Mouse (Mus musculus): ENCODE measurements at regions not wholly inside any gene's neighbourhood (a gene's known extent, or its start where the extent isn't known, plus 50 kb on each side); places are given as distances from the start of the nearest gene placed in this dataset.
A peak's percentile ranks its signal among the peaks of the same experiment; 100 is the strongest.
"Not testable (repeated sequence)": the region's sequence is repeated elsewhere in the genome, so short reads cannot be mapped to it uniquely, and the experiment has no call there.

DNA sequence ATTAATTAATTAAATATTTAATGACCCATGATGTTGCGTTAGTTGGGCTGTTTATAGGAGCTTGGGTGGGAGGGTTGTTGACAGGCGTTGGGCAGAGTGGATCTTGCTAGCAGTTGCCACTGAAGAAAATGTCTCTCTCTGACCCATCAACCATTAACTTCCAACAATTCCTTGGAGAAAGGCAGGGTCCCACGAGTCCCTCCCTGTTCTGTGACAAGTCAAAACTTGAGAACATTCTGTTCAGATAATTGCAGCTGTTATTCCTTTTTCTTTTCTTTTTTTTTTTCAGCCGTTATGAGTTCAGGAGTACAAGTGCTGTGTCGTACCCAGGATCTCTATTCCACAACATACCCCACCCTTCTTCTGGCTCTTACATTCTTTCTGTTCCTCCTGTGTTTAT is 59.8 kb upstream of the Tnfrsf21 start:
- DNase-seq (ENCODE audit: low spot score), result no peak

GRCm38 (mm10) chr17:42954722-42955121 is 61.6 kb upstream of the Tnfrsf21 start:
- DNase-seq (ENCODE audit: low spot score), result no peak

DNA sequence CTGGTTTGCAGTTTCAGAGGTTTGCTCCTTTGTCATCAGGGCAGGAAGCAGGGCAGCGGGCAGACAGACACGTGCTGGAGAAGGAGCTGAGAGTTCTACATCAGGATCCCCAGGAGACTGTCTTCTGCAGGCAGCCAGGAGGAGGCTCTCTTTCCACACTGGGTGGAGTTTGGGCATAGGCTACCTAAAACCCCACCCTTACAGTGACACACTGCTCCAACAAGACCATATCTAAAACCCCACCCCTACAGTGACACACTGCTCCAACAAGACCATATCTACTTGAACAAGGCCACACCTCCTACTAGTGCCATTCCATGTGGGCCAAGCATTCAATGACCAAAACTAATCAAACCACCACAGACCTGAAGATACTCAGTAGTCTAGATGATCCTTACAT is 68.0 kb upstream of the Cd2ap start:
- no peak for DNase-seq (ENCODE audit: low spot score)

DNA sequence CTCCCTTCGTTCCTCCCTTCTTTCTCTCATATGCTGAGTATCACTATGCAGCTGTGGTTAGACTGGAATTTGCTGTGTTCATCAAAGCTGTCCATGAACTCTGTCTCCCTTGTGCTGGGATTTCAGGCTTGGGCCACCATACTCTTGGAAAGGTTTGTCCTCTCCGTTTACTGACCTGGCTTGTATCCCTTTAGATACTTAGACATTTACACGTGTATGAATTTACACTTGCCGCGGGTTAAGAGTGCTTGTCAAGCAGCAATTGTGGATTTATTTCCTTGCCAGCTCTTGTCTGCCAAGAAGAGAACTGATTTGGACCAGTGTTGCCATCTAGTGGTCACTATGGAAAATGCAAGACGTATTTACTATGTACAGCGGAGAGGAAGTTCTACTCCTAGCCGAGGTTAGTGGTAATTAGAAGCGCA is 66.8 kb upstream of the Cd2ap start:
- peak; percentile 92 for DNase-seq (ENCODE audit: low spot score)

DNA sequence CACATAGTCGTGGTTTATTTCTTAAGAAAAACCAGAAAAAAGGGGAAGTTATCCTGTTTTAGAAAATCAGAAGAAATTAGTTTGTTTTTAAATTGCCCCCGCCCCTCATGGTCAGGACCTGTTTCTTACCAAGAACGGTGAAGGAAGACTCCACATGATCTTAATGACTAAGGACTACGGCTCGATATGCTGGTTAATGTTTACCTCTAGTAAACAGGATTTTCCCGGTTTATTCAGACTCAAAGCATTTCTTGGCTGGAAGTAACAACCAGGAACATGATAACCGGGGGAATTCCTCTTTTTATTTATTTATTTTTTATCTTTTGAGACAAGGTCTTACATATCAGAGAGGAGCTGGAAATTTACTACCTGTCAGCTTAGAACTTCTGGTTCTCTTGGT is 63.0 kb upstream of the Cd2ap start:
- DNase-seq (ENCODE audit: low spot score), result no peak

GRCm38 (mm10) chr17:42938579-42938978 is 62.1 kb upstream of the Cd2ap start:
- peak; percentile 14 for DNase-seq (ENCODE audit: low spot score)

DNA sequence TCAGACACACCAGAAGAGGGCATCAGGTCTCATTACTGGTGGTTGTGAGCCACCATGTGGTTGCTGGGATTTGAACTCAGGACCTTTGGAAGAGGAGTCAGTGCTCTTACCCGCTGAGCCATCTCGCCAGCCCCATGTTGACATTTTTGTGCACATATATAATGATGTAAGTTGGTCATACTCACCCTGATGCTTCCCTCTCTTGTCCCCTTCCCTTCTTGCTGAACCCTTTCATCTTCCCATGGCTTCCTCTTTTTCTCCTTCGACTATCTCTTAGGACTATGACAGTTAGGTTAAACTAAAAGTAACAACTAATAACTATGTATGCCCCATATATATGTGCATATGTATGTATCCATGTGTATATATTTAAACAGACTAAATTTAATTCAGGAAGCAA is 61.0 kb upstream of the Cd2ap start:
- not testable (repeated sequence) for DNase-seq (ENCODE audit: low spot score)

DNA sequence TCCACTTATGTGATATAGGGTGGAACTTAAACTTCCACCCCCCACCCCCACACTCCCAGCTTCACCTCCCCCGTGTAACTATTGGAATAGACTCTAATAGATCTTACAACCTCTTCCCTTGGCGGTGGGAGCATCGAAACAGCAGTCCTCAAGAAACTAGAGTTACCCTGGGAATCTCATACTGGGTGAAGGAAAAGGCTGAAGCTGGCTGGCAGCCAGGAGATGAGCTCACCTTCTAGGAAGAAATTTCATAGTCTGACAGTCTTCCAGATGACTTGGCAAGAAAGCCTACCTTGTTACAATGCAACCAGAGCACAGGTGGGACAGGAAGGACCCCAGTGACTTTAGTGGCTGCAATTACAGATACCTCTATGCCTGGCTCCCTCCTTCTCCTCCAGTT is 57.6 kb upstream of the Cd2ap start:
- no peak for DNase-seq (ENCODE audit: low spot score)

- no peak for DNase-seq (ENCODE audit: low spot score)
Measured at GRCm38 (mm10) chr17:42933335-42934004, 57.0 kb upstream of the Cd2ap start.

DNA sequence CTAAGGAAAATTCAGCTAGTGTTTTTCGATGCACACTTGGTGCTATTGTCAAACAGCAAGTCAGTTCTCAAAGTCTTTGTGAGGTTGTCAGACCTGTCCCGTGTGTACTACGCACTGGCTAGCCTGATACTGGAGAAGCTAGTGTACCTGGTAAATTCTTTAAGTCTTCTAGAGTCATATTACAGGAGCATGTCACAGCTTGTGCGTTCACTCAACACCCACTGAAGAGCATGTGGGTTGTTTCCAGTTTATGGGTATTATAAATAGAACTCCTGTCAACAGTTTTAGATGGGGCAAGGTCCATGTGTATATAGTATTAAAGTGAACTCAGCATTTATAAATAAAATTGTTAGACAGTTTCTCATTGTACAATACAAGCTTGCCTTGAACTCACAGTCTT is 50.9 kb upstream of the Cd2ap start:
- DNase-seq (ENCODE audit: low spot score), result no peak

All from lung, postnatal 25 days (tissue).